Mouse (Mus musculus) erythroblast, embryonic 14.5 days (primary cell): ENCODE results near the gene E2f6.

ENCODE experiments used
- GATA1 ChIP-seq: IDR thresholded peaks from 2 replicates; pipeline ENCODE4 v1.6.1; 2012; ENCODE audit warnings: low read length, inconsistent platforms, mixed read lengths
- TAL1 ChIP-seq: IDR thresholded peaks from 3 replicates; pipeline ENCODE4 v1.6.1; 2012; ENCODE audit warnings: low read length, inconsistent platforms, mixed read lengths

GRCm38 (mm10) chr12:16866460-16866859 is 55.7 kb downstream of the E2f6 start:
- TF ChIP-seq GATA1, result no peak
- TF ChIP-seq TAL1, result no peak
